Mouse (Mus musculus): ENCODE data around the gene Rsl1d1.
"Not testable (repeated sequence)": the region's sequence is repeated elsewhere in the genome, so short reads cannot be mapped to it uniquely, and the experiment has no call there.

Rsl1d1 gene

GRCm38 (mm10) chr16:11164695-11165255 is 38.4 kb downstream of the Rsl1d1 start:
- in situ Hi-C loops (cut with MseI, MboI) = no loop called here

- in situ Hi-C loops (cut with MseI, MboI) = not testable (repeated sequence)
Measured at GRCm38 (mm10) chr16:11157721-11158120, 45.4 kb downstream of the Rsl1d1 start.

- in situ Hi-C loops (cut with MseI, MboI) = no loop called here
Measured at GRCm38 (mm10) chr16:11154500-11154899, 48.6 kb downstream of the Rsl1d1 start.

- in situ Hi-C loops (cut with MseI, MboI) = not testable (repeated sequence)
Measured at GRCm38 (mm10) chr16:11143706-11144483, 59.2 kb downstream of the Rsl1d1 start.

Data from mouse trophoblast stem cell (cell line).